Mouse (Mus musculus) ES-CJ7 (cell line): ENCODE measurements around the gene Spsb2.
"Not testable (repeated sequence)": the region's sequence is repeated elsewhere in the genome, so short reads cannot be mapped to it uniquely, and the experiment has no call there.

ENCODE experiments used
- DNase-seq: peaks from one replicate; pipeline ENCODE4 v3.0.0; 2011; ENCODE audit warnings: low read depth, low spot score

The Spsb2 gene

DNA sequence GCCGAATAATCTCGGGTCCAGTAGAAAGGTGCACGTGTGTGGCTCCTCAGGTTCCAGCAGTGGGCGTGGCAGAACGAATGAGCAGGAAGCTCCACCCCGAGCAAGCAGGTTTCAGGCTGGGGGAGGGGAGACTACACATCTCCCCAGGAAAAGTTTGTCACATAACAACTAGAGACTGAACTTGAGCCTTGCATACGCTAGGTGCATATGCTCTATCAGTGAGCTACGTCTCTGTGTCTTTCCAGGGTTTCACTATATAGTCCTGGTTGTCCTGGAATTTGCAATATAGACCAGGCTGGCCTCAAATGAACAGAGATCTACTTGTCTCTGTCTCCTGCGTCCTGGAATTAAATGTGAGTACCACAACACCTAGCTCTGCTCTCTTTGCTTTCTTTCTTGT, 6.1 kb upstream of the Spsb2 start:
- peak; percentile 85 for DNase-seq

DNA sequence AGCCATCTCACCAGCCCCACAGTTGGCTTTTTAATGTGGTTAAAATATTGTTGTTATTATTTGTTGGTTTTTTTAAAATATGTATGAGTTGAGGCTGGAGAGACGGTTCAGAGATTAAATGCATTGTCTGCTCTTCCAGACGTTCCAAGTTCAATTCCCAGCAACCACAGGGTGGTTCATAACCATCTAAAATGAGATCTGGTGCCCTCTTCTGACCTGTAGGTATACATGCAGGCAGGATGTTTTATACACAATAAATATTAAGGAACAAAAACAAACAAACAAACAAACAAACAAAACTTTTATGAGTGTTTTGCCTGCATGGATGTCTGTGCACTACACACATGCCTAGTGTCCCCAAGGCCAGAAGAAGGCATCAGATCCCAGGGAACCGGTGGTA, 5.4 kb upstream of the Spsb2 start:
- peak; percentile 68 for DNase-seq

DNA sequence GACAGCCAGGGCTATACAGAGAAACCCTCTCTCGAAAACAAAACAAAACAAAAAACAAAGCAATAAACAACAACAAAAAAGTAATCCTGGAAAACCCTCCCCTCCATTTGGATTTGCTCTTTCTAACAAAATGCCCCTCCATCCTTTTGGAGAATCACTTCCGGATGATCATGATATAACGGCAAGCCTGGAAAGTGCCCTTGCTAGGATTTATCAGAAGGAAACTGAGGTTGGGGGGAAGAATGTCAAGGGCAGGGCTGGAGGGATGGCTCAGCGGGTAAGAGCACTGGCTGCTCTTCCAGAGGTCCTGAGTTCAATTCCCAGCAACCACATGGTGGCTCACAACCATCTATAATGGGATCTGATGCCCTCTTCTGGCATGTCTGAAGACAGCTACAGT, 4.8 kb upstream of the Spsb2 start:
- not testable (repeated sequence) for DNase-seq

- peak; percentile 64 for DNase-seq
Measured at GRCm38 (mm10) chr6:124804341-124804740, 4.1 kb upstream of the Spsb2 start.

DNA sequence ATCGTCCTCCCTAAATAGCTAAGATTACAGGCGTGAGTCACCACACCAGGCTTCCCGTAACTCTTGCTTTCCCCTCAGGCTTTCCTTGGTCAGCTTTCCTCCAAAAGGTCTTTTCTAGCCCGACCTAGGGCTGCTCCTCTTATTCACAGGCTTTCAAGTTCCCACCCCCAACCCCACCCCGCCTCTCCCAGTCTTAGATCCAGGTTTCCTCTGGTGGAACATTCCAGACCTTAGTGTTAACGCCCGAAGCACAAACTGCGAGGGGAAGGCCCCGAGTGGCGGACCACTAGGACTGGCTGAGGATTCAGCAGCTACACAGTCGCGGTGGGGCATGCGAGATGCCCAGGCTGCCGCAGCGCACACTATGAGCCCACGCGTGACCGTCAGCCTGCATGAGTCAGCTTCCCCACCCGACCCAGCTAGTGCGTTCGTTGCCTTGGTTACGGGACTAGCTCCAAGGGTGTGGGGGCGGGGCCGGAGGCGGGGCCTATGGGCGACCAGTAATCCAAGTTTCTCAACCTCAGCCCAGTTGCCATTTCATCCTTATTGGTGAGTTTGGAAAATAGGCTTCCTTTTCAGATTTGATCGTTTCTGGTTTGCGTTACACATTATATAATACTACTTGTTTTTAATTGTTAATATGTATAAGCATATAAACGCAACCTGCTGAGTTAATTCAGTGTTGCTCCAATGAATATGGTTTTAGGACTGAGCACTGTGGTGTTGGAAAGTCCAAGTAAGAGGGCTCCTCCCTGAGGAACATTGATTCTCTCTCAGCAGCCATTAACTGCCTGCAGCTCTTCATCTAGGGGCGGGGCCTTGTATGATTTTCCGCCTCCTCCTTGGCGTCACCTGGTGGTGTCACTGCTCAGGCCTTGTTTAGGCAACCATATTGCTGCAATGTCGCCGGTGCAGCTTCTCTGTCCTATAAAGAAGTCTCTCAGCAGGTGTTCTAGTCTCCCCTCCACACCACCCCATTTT, 2.8 kb upstream of the Spsb2 start:
- peak; percentile 98 for DNase-seq

DNA sequence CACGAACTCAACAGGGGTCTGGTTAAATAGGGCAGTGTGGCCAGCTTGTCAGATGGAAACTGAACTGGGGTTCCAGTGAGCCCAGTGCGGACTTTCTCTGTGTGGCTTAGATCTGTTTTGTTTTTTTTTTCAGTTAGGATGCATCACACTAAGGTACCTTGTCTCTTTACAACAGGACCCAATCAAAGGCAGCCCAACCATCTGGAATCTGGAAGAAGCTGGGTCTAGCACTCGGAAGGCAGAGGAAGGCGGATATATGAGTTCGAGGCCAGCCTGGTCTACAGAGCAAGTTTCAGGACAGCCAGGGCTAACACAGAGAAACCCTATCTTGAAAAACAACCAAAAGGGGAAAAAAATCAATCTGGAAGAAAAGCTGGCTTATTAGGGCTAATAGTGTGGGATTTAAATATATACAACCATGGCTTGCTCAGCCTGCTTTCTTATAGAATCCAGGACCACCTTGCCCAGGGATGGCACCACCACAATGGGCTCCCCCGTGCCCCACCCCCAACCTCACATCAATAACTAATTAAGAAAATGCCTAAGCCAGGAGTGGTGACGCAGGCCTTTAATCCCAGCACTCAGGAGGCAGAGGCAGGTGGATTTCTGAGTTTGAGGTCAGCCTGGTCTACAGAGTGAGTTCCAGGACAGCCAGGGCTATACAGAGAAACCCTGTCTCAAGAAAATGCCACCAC, 1.9 kb upstream of the Spsb2 start:
- no peak for DNase-seq

- DNase-seq, result no peak
Measured at GRCm38 (mm10) chr6:124807366-124807765, 1.1 kb upstream of the Spsb2 start.

GRCm38 (mm10) chr6:124807986-124808357, 489 bp upstream of the Spsb2 start:
- no peak for DNase-seq

- DNase-seq, result peak; percentile 64
Measured at GRCm38 (mm10) chr6:124809052-124809774, 752 bp downstream of the Spsb2 start.

DNA sequence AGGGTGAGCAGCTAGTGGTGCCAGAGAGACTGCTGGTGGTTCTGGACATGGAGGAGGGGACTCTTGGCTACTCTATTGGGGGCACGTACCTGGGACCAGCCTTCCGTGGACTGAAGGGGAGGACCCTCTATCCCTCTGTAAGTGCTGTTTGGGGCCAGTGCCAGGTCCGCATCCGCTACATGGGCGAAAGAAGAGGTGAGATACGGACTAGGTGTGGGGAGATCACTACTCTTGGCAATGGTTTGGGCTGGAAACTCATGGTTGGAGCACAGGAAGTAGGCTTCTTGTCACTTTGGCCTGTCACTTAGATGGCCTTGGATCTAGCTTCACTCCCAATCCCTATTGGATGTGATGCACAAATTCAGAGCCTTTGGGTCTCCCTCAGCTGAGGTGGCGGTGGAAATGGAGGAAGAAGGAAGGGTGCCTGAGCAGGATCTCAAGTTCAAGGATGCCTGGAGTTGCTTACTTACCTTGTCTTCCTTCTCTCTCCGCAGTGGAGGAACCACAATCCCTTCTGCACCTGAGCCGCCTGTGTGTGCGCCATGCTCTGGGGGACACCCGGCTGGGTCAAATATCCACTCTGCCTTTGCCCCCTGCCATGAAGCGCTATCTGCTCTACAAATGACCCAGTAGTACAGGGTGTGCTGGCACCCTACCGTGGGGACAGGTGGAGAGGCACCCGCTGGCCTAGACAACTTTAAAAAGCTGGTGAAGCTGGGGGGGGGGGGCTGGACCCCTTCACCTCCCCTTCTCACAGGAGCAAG, 1.5 kb downstream of the Spsb2 start:
- no peak for DNase-seq

- not testable (repeated sequence) for DNase-seq
Measured at GRCm38 (mm10) chr6:124810566-124811402, 2.3 kb downstream of the Spsb2 start.

- DNase-seq, result no peak
Measured at GRCm38 (mm10) chr6:124811403-124811665, 2.9 kb downstream of the Spsb2 start.

GRCm38 (mm10) chr6:124811701-124812560, 3.5 kb downstream of the Spsb2 start:
- peak; percentile 46 for DNase-seq

DNA sequence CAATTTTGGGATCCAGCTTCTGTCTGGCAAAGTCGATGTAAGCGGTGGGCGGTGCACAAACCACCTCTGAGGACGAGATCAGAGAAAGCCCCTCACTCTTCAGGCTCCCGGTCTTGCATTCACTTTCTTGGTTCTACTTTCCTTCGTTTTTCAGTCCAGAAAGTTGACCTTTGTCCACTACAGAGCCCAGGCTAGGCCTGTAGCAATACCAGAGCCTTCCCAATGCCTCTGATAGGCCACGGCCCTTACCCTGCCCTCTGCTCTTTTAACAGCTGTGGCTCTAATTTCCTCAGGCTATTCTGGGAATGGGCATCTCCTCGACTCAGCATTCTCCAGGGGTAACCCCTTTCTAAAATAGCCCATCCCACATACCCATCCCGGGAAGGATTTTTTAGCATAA, 4.4 kb downstream of the Spsb2 start:
- no peak for DNase-seq

DNA sequence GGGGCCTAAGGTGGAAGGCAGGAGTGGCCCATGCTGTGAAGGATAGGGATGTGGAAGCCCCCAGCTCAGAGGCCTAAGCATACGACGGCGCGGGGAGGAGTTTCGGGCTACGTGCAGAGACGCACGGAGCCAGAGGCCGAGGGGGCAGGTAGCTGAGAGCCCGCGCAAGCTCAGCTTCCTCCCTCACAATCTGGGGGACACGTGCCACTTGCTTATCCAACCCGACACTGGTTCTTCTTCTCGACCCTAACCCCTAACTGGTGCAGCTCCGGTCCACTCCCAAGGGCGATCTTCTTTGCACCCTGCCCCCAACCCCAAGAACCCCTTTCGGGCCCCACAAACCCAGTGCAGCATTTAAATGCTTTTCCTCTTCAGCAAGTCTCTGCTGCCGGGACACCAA, 5.0 kb downstream of the Spsb2 start:
- peak; percentile 70 for DNase-seq

- peak; percentile 91 for DNase-seq
Measured at GRCm38 (mm10) chr6:124813933-124814332, 5.5 kb downstream of the Spsb2 start, which contains the start of gene Tpi1. Tpi1 (minus strand) TSS chr6:124814296.

- no peak for DNase-seq
Measured at GRCm38 (mm10) chr6:124814448-124814847, 6.0 kb downstream of the Spsb2 start.

- DNase-seq, result no peak
Measured at GRCm38 (mm10) chr6:124814858-124815774, 6.7 kb downstream of the Spsb2 start.

DNA sequence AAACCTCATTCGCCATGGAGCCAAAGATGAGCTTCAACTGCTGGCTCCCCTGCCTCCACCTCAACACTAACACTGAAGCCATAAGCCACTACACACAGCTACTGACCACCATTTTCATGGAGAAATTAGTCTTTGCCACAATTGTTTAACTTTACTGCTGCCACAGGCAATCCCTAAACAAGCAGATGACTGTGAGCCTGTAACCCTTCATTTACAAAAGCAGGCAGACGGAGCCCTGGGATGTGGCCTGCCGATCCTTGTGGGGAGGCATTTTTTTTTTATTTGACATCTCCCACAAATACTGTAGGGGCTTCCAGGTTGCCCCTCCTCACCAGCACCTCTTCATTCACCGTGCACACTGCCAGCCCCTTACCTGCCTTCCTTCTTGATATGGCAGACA, 8.2 kb downstream of the Spsb2 start:
- no peak for DNase-seq
